Mouse (Mus musculus): ENCODE measurements around the gene Draxin. TPM values are rescaled to one million over a fixed set of nuclear protein-coding genes. Genes with fewer than 3 reads are reported as not detected.

The Draxin gene
- total RNA-seq, 2 experiments from 2014 or later: 0.46 to 1.2 TPM

- intact Hi-C loops (cut with DNase I): no loop called here
- DNase-seq (ENCODE audit: low spot score in 2 of 2): no peak
These were observed 41.3 kb downstream of the Draxin start for GRCm38 (mm10) chr4:148089166-148089565.

DNA sequence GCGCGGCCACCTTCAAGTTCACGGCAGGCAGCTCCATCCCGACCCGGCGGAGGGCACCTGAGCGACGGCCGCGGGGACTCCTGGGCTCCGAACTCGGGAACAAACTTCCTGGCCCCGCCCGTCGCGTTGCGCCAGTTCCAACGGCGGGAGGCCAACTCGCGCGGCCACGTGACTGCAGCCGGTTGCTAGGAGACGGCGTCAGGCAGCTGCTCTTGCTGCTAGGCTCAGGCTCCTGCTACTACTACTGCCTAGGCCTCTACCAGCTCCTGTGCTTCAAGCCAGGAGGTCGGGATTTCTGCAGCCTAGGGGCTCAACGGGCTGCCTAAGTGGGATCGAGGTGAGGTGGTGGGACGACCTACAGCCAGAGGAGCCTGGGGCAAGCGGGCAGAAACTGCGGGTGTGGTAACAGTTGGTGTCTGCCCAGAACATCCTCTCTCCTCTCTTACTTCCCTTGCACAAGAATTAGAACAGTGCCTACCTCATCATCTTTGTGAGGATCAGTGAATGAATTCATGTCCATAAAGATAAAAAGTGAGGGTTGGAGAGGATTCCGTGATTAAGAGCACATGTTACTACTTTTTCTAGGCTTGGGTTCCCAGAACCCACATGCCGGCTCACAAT lies 42.5 kb downstream of the Draxin start, which contains the start of gene Agtrap:
Gene Agtrap (minus strand): TSS at position 125 of the 621 bp plus-strand sequence.
- peak; percentile 95 to 96 for DNase-seq (ENCODE audit: low spot score in 2 of 2)
- intact Hi-C loops (cut with DNase I): no loop called here

- intact Hi-C loops (cut with DNase I): no loop called here
- DNase-seq (ENCODE audit: low spot score in 2 of 2): no peak
These were observed 43.2 kb downstream of the Draxin start for GRCm38 (mm10) chr4:148087091-148087906.

DNA sequence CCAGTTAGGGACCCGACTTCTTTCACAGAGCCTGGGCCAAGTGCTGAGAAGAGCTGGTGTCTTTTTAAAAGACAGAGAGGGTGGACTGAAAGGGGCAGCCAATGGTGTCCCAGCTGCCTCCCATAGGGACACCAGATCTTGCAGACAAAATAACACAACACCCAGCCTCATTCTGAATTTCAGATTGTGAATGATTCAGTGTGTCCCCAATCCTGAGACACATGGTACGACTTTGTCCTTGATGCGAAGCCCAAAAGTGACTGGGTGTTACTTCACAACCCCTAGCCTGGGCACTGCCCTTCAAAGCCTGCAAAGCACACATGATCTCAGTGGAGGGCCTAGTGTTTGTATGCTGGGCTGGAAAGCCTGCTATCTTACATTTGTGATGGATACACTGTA lies 44.6 kb downstream of the Draxin start:
- intact Hi-C loops (cut with DNase I): no loop called here
- no peak for DNase-seq (ENCODE audit: low spot score in 2 of 2)

DNA sequence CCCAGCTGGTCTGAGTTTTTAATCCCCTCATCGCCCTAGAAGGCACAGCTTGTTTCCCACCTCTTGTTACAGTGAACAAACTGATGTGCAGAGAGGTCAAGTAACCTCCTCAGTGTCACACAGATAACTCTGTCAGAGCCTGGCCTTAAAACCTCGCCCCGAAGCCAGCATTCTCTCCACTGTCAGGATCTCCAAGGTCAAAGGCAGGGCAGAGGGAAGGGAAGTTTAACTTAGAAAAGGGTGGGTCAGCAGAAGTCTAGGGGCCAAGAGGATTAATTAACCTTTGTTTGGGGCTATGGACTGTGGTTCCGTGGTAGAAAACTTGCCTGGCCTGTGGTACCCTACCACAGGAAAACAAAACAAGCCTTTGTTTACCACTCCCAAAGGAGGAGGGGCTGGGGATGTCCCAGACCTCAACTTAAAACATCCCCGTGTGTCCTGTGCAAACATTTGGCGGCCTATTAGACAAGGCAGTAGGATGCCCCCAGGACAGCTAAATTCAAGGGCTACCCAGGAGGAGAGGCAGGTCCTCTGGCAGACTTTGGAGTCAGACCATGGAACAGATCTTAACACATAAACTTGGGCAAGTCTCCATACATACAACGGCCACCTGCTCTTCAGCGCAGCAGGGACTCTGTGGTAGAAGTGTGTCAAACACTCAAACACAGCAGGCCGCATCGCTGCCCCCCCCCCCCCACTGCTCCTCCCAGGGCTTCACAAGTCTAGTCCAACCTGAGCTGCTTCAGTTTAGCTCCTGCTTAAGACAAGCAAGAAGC lies 45.2 kb downstream of the Draxin start:
- no peak for DNase-seq (ENCODE audit: low spot score in 2 of 2)
- intact Hi-C loops (cut with DNase I): no loop called here

GRCm38 (mm10) chr4:148084261-148084714 lies 46.2 kb downstream of the Draxin start:
- DNase-seq (ENCODE audit: low spot score in 2 of 2): no peak
- intact Hi-C loops (cut with DNase I): no loop called here

DNA sequence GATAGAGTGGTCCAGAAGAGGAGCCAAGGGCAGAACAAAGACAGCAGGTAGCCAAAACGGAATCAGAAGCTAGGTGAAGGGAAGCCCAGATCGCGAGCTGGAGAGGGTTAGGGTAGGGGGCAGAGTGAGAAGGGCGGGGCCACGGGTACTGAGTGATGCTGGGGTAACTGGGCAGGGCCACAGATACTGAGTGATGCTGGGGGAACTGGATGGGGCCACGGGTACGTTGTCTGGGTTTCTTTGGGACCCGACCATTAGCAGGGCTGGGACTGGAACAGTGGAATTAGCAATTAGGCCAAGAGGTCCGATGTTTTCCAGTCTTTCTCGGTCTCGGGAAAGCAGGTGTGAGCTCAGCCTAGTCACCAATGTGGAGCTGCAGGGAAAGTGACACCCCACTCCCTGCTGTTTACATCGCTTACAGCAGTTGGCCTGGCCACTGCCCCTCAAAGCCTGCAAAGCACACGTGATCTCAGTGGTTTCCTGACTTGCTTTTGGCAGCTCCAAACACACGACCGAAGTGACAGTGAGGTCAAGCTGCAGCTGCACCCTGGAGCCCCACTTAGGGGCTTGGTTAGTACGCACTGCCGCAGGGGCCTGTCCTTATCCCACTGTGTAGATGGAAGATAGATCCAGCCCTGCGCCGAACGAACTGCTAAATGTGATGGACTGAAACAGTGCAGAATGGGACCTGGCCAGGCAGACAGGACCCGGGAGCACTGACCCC lies 47.2 kb downstream of the Draxin start:
- DNase-seq (ENCODE audit: low spot score in 2 of 2): no peak
- intact Hi-C loops (cut with DNase I): no loop called here

GRCm38 (mm10) chr4:148082257-148083044 lies 48.0 kb downstream of the Draxin start:
- intact Hi-C loops (cut with DNase I): no loop called here
- peak; percentile 52 to 63 for DNase-seq (ENCODE audit: low spot score in 2 of 2)

GRCm38 (mm10) chr4:148081201-148081600 lies 49.3 kb downstream of the Draxin start:
- intact Hi-C loops (cut with DNase I): no loop called here
- no peak for DNase-seq (ENCODE audit: low spot score in 2 of 2)

- intact Hi-C loops (cut with DNase I): no loop called here
- no peak for DNase-seq (ENCODE audit: low spot score in 2 of 2)
These were observed 49.9 kb downstream of the Draxin start for GRCm38 (mm10) chr4:148080597-148080973.

DNA sequence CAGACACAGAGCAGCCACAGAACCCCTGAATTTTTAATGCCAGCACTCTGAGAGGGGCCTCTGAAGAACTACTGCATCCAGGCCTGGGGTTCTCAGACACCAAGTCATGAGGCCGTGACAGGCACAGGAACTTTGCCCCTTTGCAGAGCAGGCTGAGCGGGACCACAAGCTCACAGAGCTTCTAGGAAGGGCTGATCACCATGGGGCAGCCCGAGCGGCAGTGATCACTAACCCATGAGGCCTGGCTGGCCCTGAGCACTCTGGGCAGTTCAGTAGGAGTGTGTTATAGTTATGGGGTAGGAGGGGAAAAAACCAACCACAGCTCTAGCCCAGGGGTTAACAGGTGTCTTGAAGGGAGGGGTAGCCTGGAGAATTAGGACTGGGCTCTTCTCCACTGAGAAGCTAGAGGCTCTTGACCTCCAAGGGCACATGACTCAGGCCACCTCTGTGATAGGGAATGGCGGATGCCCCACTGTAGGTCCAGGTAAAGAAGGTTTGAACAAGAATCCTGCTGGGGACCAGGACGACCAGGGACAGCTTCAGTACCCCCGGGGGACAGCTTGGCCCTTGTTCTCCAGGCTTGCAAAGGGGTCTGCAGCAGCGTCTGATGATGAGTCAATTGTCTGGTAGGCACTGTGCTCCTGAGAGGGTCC lies 50.4 kb downstream of the Draxin start:
- intact Hi-C loops (cut with DNase I): no loop called here
- DNase-seq (ENCODE audit: low spot score in 2 of 2): no peak

GRCm38 (mm10) chr4:148079212-148079611 lies 51.3 kb downstream of the Draxin start:
- no peak for DNase-seq (ENCODE audit: low spot score in 2 of 2)
- intact Hi-C loops (cut with DNase I): no loop called here

DNA sequence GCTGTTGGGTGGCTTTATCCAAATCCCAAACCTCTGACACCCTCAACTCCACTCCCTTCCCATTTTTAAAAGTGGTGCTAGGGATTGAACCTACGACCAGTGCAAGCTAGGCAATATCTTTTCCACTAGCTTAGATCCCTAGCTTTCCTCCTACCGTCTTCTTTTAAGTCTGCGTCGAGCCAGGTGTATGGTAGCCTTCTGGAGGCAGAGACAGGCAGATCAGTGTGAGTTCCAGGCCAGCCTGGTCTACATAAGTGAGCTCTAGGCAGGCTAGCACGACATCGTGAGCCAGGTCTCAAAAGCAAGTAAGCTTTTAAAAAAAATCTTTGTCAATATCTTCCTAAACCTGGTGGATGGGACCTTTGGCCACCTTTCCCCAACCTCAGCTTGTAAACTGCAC lies 54.6 kb downstream of the Draxin start:
- intact Hi-C loops (cut with DNase I): no loop called here
- no peak for DNase-seq (ENCODE audit: low spot score in 2 of 2)

- intact Hi-C loops (cut with DNase I): no loop called here
- peak; percentile 62 to 69 for DNase-seq (ENCODE audit: low spot score in 2 of 2)
These were observed 55.2 kb downstream of the Draxin start for GRCm38 (mm10) chr4:148075259-148075658.

DNA sequence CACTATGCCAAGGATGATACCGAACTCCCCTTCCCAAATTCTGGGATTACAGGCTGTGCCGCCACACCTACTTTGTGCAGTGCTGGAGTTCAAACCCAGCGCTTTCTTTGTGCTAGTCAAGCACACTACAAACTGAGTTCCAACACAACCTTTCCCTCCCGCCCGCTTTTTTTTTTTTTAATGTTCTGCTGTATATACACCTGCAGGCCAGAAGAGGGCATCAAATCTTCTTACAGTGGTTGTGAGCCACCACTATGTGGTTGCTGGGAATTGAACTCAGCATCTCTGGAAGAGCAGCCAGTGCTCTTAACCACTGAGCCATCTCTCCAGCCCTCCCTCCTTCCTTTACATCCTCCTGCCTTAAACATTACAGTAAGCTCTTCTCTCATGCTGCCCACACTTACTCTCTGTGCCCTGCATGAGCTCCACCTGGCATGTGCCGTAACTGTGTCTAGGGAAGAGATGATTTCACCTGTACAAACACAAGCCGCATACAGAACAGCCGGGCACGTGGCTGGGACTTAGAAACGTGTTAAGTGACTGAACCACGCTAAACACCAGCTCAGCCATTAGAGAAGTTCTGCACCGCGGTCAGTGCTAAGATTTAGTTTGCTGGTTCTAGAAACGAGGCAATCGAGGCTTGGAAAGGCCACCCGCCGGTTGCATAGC lies 55.8 kb downstream of the Draxin start:
- intact Hi-C loops (cut with DNase I): no loop called here
- no peak for DNase-seq (ENCODE audit: low spot score in 2 of 2)

DNA sequence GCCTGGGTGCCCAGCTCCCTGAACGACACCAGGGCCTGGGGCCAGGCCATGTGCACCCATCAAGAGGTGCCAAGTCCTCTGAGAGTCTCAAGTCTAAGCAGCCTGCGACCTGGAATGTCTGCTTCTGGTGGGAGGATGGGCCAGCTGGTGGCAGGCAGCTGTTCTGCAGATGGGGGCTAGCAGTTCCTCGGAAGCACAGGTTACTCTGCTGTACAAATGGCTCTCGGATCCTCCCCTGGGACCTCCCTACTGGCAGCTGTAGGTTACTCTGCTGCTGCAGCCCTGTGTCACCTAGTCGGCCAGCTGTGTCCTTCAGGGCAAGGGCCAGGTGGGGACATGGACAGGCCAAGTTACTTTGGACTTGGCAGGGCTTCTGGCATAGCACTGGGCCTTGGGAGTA lies 59.0 kb downstream of the Draxin start:
- intact Hi-C loops (cut with DNase I): no loop called here
- DNase-seq (ENCODE audit: low spot score in 2 of 2): no peak

- DNase-seq (ENCODE audit: low spot score in 2 of 2): no peak
These were observed 60.8 kb downstream of the Draxin start for GRCm38 (mm10) chr4:148069602-148070218.

More at GRCm38 (mm10) chr4:148069602-148070218, 60.8 kb downstream of the Draxin start:
- intact Hi-C loops (cut with DNase I): no loop called here

Data from left cerebral cortex, postnatal 14 days (tissue).